Mouse (Mus musculus) heart, embryonic 11.5 days (tissue): ENCODE results near the gene B4galt3. TPM values are rescaled to one million over a fixed set of nuclear protein-coding genes. Genes with fewer than 3 reads are reported as not detected.
"Not testable (repeated sequence)": the region's sequence is repeated elsewhere in the genome, so short reads cannot be mapped to it uniquely, and the experiment has no call there.

ENCODE experiments used
- ATAC-seq: fragments of 200-750 bp; cut with Nextera tagmentation; replicated peaks from 2 replicates; pipeline ENCODE4 v1.8.0; 2017; ENCODE audit warnings: moderate library complexity; ENCODE audit not compliant: insufficient number of reproducible peaks, low FRiP score, low TSS enrichment
- H3K27ac ChIP-seq: fragments of 300-500 bp; sonication (generic); 2 replicates; pipeline ENCODE4 v1.5.1; 2014; ENCODE audit warnings: mild to moderate bottlenecking, low read depth, low read length
- H3K27me3 ChIP-seq: fragments of 300-500 bp; sonication (generic); 2 replicates; pipeline ENCODE4 v1.6.1; 2014; ENCODE audit warnings: mild to moderate bottlenecking, low read length, mixed read lengths; ENCODE audit not compliant: control insufficient read depth, insufficient read depth
- H3K36me3 ChIP-seq: fragments of 300-500 bp; sonication (generic); 2 replicates; pipeline ENCODE4 v1.6.1; 2014; ENCODE audit warnings: mild to moderate bottlenecking, low read length, moderate library complexity, mixed read lengths; ENCODE audit not compliant: control insufficient read depth, insufficient read depth
- H3K4me1 ChIP-seq: fragments of 300-500 bp; sonication (generic); 2 replicates; pipeline ENCODE4 v1.6.1; 2014; ENCODE audit warnings: low read length; ENCODE audit not compliant: control insufficient read depth, insufficient read depth
- H3K4me2 ChIP-seq: fragments of 300-500 bp; sonication (generic); 2 replicates; pipeline ENCODE4 v1.6.1; 2014; ENCODE audit warnings: mild to moderate bottlenecking, moderate library complexity
- H3K4me3 ChIP-seq: fragments of 300-500 bp; sonication (generic); 2 replicates; pipeline ENCODE4 v1.5.1; 2014; ENCODE audit warnings: low read depth, low read length
- H3K9ac ChIP-seq: fragments of 300-500 bp; sonication (generic); 2 replicates; pipeline ENCODE4 v1.6.1; 2014; ENCODE audit warnings: mild to moderate bottlenecking, low read depth, low read length, moderate library complexity
- H3K9me3 ChIP-seq: fragments of 300-500 bp; sonication (generic); replicated peaks from 2 replicates; pipeline ENCODE4 v1.6.1; 2016; ENCODE audit warnings: low read length; ENCODE audit not compliant: control insufficient read depth
- WGBS: fragments of 180-500 bp; shearing (Covaris S2); extraction: QIAGEN DNeasy Blood & Tissue Kit; methylation state at CpG from one replicate; pipeline ENCODE4 v1.1.7; 2014; ENCODE audit not compliant: insufficient replicate concordance; 5-methylcytosine and 5-hydroxymethylcytosine counted together
- polyA plus RNA-seq: library from polyadenylated mRNA; unstranded; fragments of >200 nt; fragmentation: Nextera tagmentation; extraction: Ambion mirVana; gene quantifications from 2 replicates; pipeline ENCODE4 v1.2.1, GENCODE M21; 2014

B4galt3 gene
- polyA plus RNA-seq, 1 experiment from 2014 or later: 49.4 TPM

DNA sequence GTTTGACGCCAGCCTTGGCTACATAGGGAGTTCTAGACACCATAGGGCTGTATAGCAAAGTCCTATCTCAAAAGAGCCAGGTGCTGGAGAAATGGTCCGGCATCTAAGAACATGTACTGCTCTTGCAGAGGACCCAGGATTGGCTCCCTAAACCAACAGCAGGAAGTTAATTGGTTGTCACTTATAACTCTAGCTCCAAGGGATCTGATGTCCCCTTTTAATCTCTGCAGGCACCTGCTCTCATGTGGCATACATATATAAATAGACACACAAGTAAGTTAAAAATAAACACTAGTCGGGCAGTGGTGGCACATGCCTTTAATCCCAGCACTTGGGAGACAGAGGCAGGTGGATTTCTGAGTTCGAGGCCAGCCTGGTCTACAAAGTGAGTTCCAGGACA, 34.3 kb upstream of the B4galt3 start:
- ATAC-seq: no peak
- no peak overlapping the region for H3K27ac ChIP-seq
- H3K4me2 ChIP-seq: no peak overlapping the region

DNA sequence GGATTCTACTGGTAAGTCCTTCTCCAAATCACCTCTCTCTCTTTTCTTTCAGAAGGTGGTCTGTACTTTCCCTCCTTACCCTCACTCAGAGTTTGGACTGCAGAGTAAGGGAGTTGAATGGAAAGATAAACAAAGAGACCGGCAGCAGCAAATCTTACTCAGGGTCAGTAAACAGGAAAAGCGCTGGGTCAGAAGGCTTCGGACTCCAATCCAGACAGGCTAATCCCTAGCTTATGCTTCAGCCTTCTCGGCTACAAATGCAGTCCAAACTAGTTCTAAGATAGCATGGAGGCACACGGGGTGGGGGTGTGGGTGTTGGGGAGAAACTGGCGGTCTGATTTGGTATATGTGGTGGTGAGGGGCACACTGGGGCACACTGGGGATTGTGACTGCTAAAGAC, 32.7 kb upstream of the B4galt3 start:
- H3K27ac ChIP-seq: no peak overlapping the region
- H3K4me2 ChIP-seq: no peak overlapping the region
- peaks cover 8% of the 10 kb centered on the region; the same call in 1 of the 2 replicates for H3K4me1 ChIP-seq
- H3K9me3 ChIP-seq: no peaks in the 10 kb centered on the region
- no peak for ATAC-seq
- WGBS: 72% methylated on average over 6 of the region's 6 CpGs
- peaks cover 26% of the 10 kb centered on the region for H3K36me3 ChIP-seq
- H3K9ac ChIP-seq: no peak overlapping the region
- no peak overlapping the region for H3K4me3 ChIP-seq
- H3K27me3 ChIP-seq: no peaks in the 10 kb centered on the region

More for the DNA sequence above, 34.3 kb upstream of the B4galt3 start:
- Histone ChIP-seq H3K9ac (no peak overlapping the region), H3K27me3 (no peaks in the 10 kb centered on the region), H3K4me3 (no peak overlapping the region), H3K4me1 (peaks cover 8% of the 10 kb centered on the region; the same call in 1 of the 2 replicates), H3K36me3 (peaks cover 26% of the 10 kb centered on the region), H3K9me3 (no peaks in the 10 kb centered on the region)
- 71% methylated on average over 4 of the region's 4 CpGs for WGBS

- no peak overlapping the region for H3K9ac ChIP-seq
- no peak overlapping the region for H3K4me2 ChIP-seq
- no peak overlapping the region for H3K4me3 ChIP-seq
- ATAC-seq: no peak
- 69% methylated on average over 14 of the region's 14 CpGs for WGBS
- peaks cover 5% of the 10 kb centered on the region; the same call in 1 of the 2 replicates for H3K4me1 ChIP-seq
- no peak overlapping the region for H3K27ac ChIP-seq
- peaks cover 26% of the 10 kb centered on the region for H3K36me3 ChIP-seq
- no peaks in the 10 kb centered on the region for H3K27me3 ChIP-seq
- no peaks in the 10 kb centered on the region for H3K9me3 ChIP-seq
Observed at GRCm38 (mm10) chr1:171238463-171238862, 31.7 kb upstream of the B4galt3 start.

- Histone ChIP-seq H3K27ac (no peak overlapping the region), H3K27me3 (no peaks in the 10 kb centered on the region), H3K9ac (no peak overlapping the region), H3K4me1 (no peaks in the 10 kb centered on the region), H3K4me3 (no peak overlapping the region), H3K36me3 (peaks cover 24% of the 10 kb centered on the region), H3K4me2 (no peak overlapping the region), H3K9me3 (no peaks in the 10 kb centered on the region)
- 76% methylated on average over 15 of the region's 15 CpGs for WGBS
- ATAC-seq: no peak
Observed at GRCm38 (mm10) chr1:171239992-171240744, 30.0 kb upstream of the B4galt3 start.

GRCm38 (mm10) chr1:171240911-171241310, 29.2 kb upstream of the B4galt3 start:
- Histone ChIP-seq H3K9ac (no peak overlapping the region), H3K27me3 (no peaks in the 10 kb centered on the region), H3K4me3 (no peak overlapping the region), H3K36me3 (peaks cover 23% of the 10 kb centered on the region), H3K27ac (no peak overlapping the region), H3K9me3 (no peaks in the 10 kb centered on the region), H3K4me2 (no peak overlapping the region), H3K4me1 (peaks cover 6% of the 10 kb centered on the region)
- 94% methylated on average over 10 of the region's 10 CpGs for WGBS
- ATAC-seq: no peak

GRCm38 (mm10) chr1:171241952-171242351, 28.2 kb upstream of the B4galt3 start:
- not testable (repeated sequence) for H3K27me3 ChIP-seq, H3K9me3 ChIP-seq, H3K4me3 ChIP-seq, ATAC-seq, H3K9ac ChIP-seq, H3K4me2 ChIP-seq, H3K4me1 ChIP-seq, H3K27ac ChIP-seq
- 88% methylated on average over 12 of the region's 12 CpGs for WGBS
- peaks cover 17% of the 10 kb centered on the region for H3K36me3 ChIP-seq

DNA sequence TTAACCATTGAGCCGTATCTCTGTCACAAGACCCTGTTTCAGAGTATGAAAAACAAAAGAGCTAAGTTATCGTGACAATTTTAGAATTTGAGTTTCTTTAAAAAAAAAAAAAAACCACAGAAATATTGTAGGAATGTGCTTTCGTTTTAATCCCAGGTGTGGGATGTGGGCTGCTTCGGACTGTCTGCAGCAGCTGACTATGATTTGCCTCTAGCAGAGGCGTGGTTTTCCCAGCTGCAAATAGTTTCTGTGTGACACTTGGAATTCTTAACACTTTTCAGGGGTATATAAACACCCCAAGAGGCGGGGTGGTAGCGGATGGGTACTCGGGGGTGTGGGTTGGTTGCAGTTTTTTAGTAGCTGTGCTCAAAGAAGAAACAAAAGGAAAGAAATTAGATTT, 24.8 kb upstream of the B4galt3 start:
- peaks cover 6% of the 10 kb centered on the region; the same call in 1 of the 2 replicates for H3K36me3 ChIP-seq
- H3K9ac ChIP-seq: no peak overlapping the region

DNA sequence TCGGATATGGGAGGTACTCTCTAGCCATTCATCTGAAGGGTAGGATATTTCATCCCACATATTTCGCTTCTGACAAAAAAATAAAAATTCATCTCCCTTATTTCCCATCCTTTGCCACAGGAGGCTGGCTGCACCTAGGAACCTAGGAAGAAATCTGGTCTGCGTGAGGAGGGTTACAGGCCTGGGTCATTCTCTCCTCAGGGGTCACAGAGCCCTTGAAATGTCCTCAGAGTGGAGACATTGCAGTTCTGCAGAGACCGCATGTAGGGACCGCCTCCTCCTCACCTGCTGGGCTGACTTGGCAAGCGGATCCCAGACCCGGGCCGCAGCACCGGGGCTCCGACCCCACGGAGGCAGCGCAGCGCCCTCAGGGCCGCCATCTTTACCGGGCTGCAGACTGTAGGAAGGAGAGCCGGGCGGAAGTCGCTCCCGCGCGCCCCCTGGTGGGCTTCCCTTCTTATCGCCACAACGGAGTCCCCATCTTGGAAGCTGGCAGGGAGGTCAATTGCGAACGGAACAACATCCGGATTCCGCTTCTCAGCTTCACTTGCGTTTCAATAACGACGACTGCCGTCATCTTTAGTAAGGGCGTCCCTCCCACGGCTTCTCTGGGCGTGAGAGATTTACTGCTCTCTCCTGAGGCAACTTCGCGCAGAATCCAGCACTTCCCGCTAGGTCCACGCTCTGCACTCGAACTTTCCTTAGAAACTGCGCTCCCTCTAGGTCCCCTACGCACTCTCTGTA, 23.2 kb upstream of the B4galt3 start:
- under 1% methylated on average over 41 of the region's 41 CpGs for WGBS
- peaks cover 34% of the 10 kb centered on the region for H3K4me1 ChIP-seq
- peak; percentile 87 for ATAC-seq
- H3K9me3 ChIP-seq: no peaks in the 10 kb centered on the region
- H3K4me2 ChIP-seq: peak overlapping the region; percentile 81
- peak overlapping the region; percentile 84 for H3K4me3 ChIP-seq
- H3K9ac ChIP-seq: peak overlapping the region; percentile 98
- peaks cover 6% of the 10 kb centered on the region; the same call in 1 of the 2 replicates for H3K36me3 ChIP-seq
- 0 out of 2 replicates have a peak, but pooled peaks cover 3% of the 10 kb centered on the region for H3K27me3 ChIP-seq
- peak overlapping the region; percentile 92 for H3K27ac ChIP-seq

More for the DNA sequence above, 24.8 kb upstream of the B4galt3 start:
- peak overlapping the region; percentile 81; the same call in 1 of the 2 replicates for H3K4me2 ChIP-seq
- H3K4me1 ChIP-seq: peaks cover 20% of the 10 kb centered on the region
- H3K9me3 ChIP-seq: no peaks in the 10 kb centered on the region
- no peaks in the 10 kb centered on the region for H3K27me3 ChIP-seq
- H3K27ac ChIP-seq: no peak overlapping the region
- 83% methylated on average over 8 of the region's 8 CpGs for WGBS
- no peak overlapping the region for H3K4me3 ChIP-seq
- no peak for ATAC-seq
